Mouse (Mus musculus): ENCODE measurements around the gene 2010111I01Rik. TPM values are rescaled to one million over a fixed set of nuclear protein-coding genes. Genes with fewer than 3 reads are reported as not detected.

2010111I01Rik gene
- polyA plus RNA-seq, 1 experiment from 2014 or later = 144 TPM

MicroRNAs encoded within 50 kb of the gene (microRNA counts, 519-probe panel; counts per million panel counts)
- microRNA mmu-miR-23b (3,712 counts per million, percentile 86 among the panel's probes with 10 or more counts), microRNA mmu-miR-24 (3,205 counts per million, percentile 77 among the panel's probes with 10 or more counts), microRNA mmu-miR-27b (2,890 counts per million, percentile 67 among the panel's probes with 10 or more counts)

Small RNA genes lying within 50 kb of the gene (microRNA-seq; reads per million reads assigned to microRNA genes)
- gene Mir23b (ENCODE audit: borderline number of aligned reads) (38,395 reads per million, percentile 98 among the genes with 10 or more reads in this experiment), gene Mir24-1 (ENCODE audit: borderline number of aligned reads) (not detected), gene Mir27b (ENCODE audit: borderline number of aligned reads) (3,286 reads per million, percentile 86 among the genes with 10 or more reads in this experiment), gene Mir3074-1 (ENCODE audit: borderline number of aligned reads) (not detected)

Other genes starting within 250 kb of the 2010111I01Rik start
- 27.9 and 28.6 TPM in 2 replicates for gene Platr25, start 204.2 kb upstream of the 2010111I01Rik start, polyA plus RNA-seq (2014; fragmentation: Nextera tagmentation; extraction: Ambion mirVana)
- gene Gm5141, start 179.1 kb upstream of the 2010111I01Rik start, polyA plus RNA-seq (2014; fragmentation: Nextera tagmentation; extraction: Ambion mirVana) = 7.5 and 10.5 TPM in 2 replicates
- 3.1 and 5.4 TPM in 2 replicates for gene Fbp2, start 106.5 kb upstream of the 2010111I01Rik start, polyA plus RNA-seq (2014; fragmentation: Nextera tagmentation; extraction: Ambion mirVana)
- gene Fbp1, start 76.6 kb upstream of the 2010111I01Rik start, polyA plus RNA-seq (2014; fragmentation: Nextera tagmentation; extraction: Ambion mirVana) = 1.2 and 2.0 TPM in 2 replicates

Measured in embryonic facial prominence, embryonic 14.5 days (tissue).